Mouse (Mus musculus): ENCODE results near the gene Sulf2. TPM values are rescaled to one million over a fixed set of nuclear protein-coding genes. Genes with fewer than 3 reads are reported as not detected.

The Sulf2 gene
- polyA plus RNA-seq, 2 experiments from 2014 or later = 2.5 to 5.6 TPM

- no peak for ATAC-seq
Observed at GRCm38 (mm10) chr2:166175145-166175544, 19.7 kb upstream of the Sulf2 start.

GRCm38 (mm10) chr2:166173169-166173568 is 17.7 kb upstream of the Sulf2 start:
- ATAC-seq = no peak

- no peak for ATAC-seq
Observed at GRCm38 (mm10) chr2:166170173-166170572, 14.7 kb upstream of the Sulf2 start.

- ATAC-seq = no peak
Observed at GRCm38 (mm10) chr2:166168868-166169267, 13.4 kb upstream of the Sulf2 start.

- no peak for ATAC-seq
Observed at GRCm38 (mm10) chr2:166167387-166167786, 11.9 kb upstream of the Sulf2 start.

GRCm38 (mm10) chr2:166165396-166165795 is 9.9 kb upstream of the Sulf2 start:
- ATAC-seq = no peak

- no peak for ATAC-seq
Observed at GRCm38 (mm10) chr2:166164601-166165000, 9.1 kb upstream of the Sulf2 start.

- no peak for ATAC-seq
Observed at GRCm38 (mm10) chr2:166163917-166164316, 8.5 kb upstream of the Sulf2 start.

GRCm38 (mm10) chr2:166163252-166163651 is 7.8 kb upstream of the Sulf2 start:
- no peak for ATAC-seq

GRCm38 (mm10) chr2:166162160-166162559 is 6.7 kb upstream of the Sulf2 start:
- ATAC-seq = no peak

- no peak for ATAC-seq
Observed at GRCm38 (mm10) chr2:166159276-166159675, 3.8 kb upstream of the Sulf2 start.

- no peak for ATAC-seq
Observed at GRCm38 (mm10) chr2:166157767-166158561, 2.5 kb upstream of the Sulf2 start.

GRCm38 (mm10) chr2:166157144-166157543 is 1.7 kb upstream of the Sulf2 start:
- no peak for ATAC-seq

- ATAC-seq = no peak
Observed at GRCm38 (mm10) chr2:166156122-166156521, 659 bp upstream of the Sulf2 start.

GRCm38 (mm10) chr2:166154749-166155453 is 562 bp downstream of the Sulf2 start:
- no peak for ATAC-seq

- ATAC-seq = no peak
Observed at GRCm38 (mm10) chr2:166153891-166154711, 1.4 kb downstream of the Sulf2 start.

- ATAC-seq = no peak
Observed at GRCm38 (mm10) chr2:166153399-166153793, 2.1 kb downstream of the Sulf2 start.

- ATAC-seq = no peak
Observed at GRCm38 (mm10) chr2:166152734-166153398, 2.6 kb downstream of the Sulf2 start.

GRCm38 (mm10) chr2:166151510-166152473 is 3.7 kb downstream of the Sulf2 start:
- ATAC-seq = no peak

- no peak for ATAC-seq
Observed at GRCm38 (mm10) chr2:166150584-166150983, 4.9 kb downstream of the Sulf2 start.

- no peak for ATAC-seq
Observed at GRCm38 (mm10) chr2:166149482-166149881, 6.0 kb downstream of the Sulf2 start.
